Mouse (Mus musculus) embryonic fibroblast, embryonic 13.5 days (primary cell): ENCODE measurements around the gene Hyal2.

Source experiments
- CTCF ChIP-seq: IDR thresholded peaks from 2 replicates; pipeline ENCODE4 v1.5.1; 2011; ENCODE audit warnings: mild to moderate bottlenecking, control low read depth, low read length, moderate library complexity, borderline replicate concordance; ENCODE audit not compliant: insufficient read depth
- POLR2A ChIP-seq: IDR thresholded peaks from 2 replicates; pipeline ENCODE4 v1.6.1; 2011; ENCODE audit warnings: low read depth, mild to moderate bottlenecking, control low read depth, low read length, moderate library complexity

- TF ChIP-seq CTCF (no peak), POLR2A (no peak)
Measured at GRCm38 (mm10) chr9:107526198-107527026, 41.3 kb upstream of the Hyal2 start.
